Mouse (Mus musculus) forebrain, postnatal 0 days (tissue): ENCODE data around the gene Chst4. TPM values are rescaled to one million over a fixed set of nuclear protein-coding genes. Genes with fewer than 3 reads are reported as not detected.

Experiments used
- ATAC-seq: fragments of 200-750 bp; cut with Nextera tagmentation; 2 replicates; pipeline ENCODE4 v1.8.0; 2017; ENCODE audit warnings: mild to moderate bottlenecking, moderate library complexity
- DNase-seq: peaks from one replicate; pipeline ENCODE4 v3.0.0-alpha.2; 2015
- H3K27ac ChIP-seq: fragments of 300-500 bp; sonication (generic); 2 replicates; pipeline ENCODE4 v1.5.1; 2014; ENCODE audit warnings: low read depth, mild to moderate bottlenecking, antibody characterized with exemption, low read length, moderate library complexity, mixed read lengths
- H3K27me3 ChIP-seq: fragments of 300-500 bp; sonication (generic); 2 replicates; pipeline ENCODE4 v1.6.1; 2014; ENCODE audit warnings: mild to moderate bottlenecking, low read length, mixed read lengths; ENCODE audit not compliant: insufficient read depth
- H3K36me3 ChIP-seq: fragments of 300-500 bp; sonication (generic); 2 replicates; pipeline ENCODE4 v1.6.1; 2014; ENCODE audit warnings: mild to moderate bottlenecking, moderate library complexity; ENCODE audit not compliant: insufficient read depth
- H3K4me1 ChIP-seq: fragments of 300-500 bp; sonication (generic); 2 replicates; pipeline ENCODE4 v1.6.1; 2014; ENCODE audit warnings: antibody characterized with exemption; ENCODE audit not compliant: insufficient read depth
- H3K4me2 ChIP-seq: fragments of 300-500 bp; sonication (generic); 2 replicates; pipeline ENCODE4 v1.6.1; 2014; ENCODE audit warnings: low read depth, mild to moderate bottlenecking, moderate library complexity
- H3K4me3 ChIP-seq: fragments of 300-500 bp; sonication (generic); 2 replicates; pipeline ENCODE4 v1.5.1; 2014; ENCODE audit warnings: low read depth, low read length, mixed read lengths
- H3K9ac ChIP-seq: fragments of 300-500 bp; sonication (generic); 2 replicates; pipeline ENCODE4 v1.6.1; 2014; ENCODE audit warnings: mild to moderate bottlenecking
- H3K9me3 ChIP-seq: fragments of 300-500 bp; sonication (generic); 2 replicates; pipeline ENCODE4 v1.6.1; 2016; ENCODE audit warnings: low read length
- CTCF ChIP-seq: sonication (generic); IDR thresholded peaks from 2 replicates; pipeline ENCODE4 v1.5.1; 2016; ENCODE audit warnings: antibody characterized with exemption, control low read depth, low read depth
- WGBS: fragments of 180-500 bp; shearing (Covaris S2); extraction: QIAGEN DNeasy Blood & Tissue Kit; methylation state at CpG from one replicate; pipeline ENCODE4 v1.1.7; 2014; 5-methylcytosine and 5-hydroxymethylcytosine counted together
- polyA plus RNA-seq: library from polyadenylated mRNA; unstranded; fragments of >200 nt; fragmentation: Nextera tagmentation; extraction: Ambion mirVana; gene quantifications from 2 replicates; pipeline ENCODE4 v1.2.1, GENCODE M21; 2015
- total RNA-seq: library from RNA; depleted of rRNA; stranded (reverse); fragments of >200 nt; gene quantifications from 2 replicates; pipeline ENCODE4 v1.2.3, GENCODE M21; 2014

Chst4 gene
- total and polyA plus RNA-seq, 2 experiments from 2014 or later = not detected

DNA sequence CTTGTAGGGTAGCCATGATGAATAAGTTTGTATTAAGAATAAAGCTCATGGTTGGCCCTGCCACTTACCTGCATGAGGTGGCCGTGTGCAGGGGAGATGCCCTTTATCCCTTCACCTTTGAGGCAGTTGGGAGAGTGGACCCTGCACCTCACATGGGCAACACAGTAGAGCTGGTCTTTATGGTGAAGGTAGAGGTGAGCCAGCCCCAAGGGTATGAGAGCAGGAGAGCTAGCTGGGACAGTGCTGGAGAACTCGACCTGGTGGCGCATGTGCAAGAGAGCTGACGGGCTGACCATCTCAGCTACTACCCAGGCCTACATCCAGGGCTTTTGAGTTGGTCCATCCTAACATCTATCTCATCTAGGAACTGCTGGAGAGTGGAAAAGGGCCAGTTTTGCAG is 26.1 kb upstream of the Chst4 start:
- DNase-seq (no peak), ATAC-seq (no peak)
- no peak for TF ChIP-seq CTCF
- H3K4me2 ChIP-seq = no peak overlapping the region
- no peaks in the 10 kb centered on the region for H3K36me3 ChIP-seq
- H3K27ac ChIP-seq = no peak overlapping the region
- WGBS = 88% methylated on average over 4 of the region's 4 CpGs
- H3K27me3 ChIP-seq = no peaks in the 10 kb centered on the region
- no peaks in the 10 kb centered on the region for H3K4me1 ChIP-seq
- H3K9me3 ChIP-seq = 0 out of 2 replicates have a peak, but pooled peaks cover 4% of the 10 kb centered on the region
- no peak overlapping the region for H3K9ac ChIP-seq
- no peak overlapping the region for H3K4me3 ChIP-seq

GRCm38 (mm10) chr8:110064606-110065365 is 25.2 kb upstream of the Chst4 start:
- Histone ChIP-seq H3K4me1 (no peaks in the 10 kb centered on the region), H3K9me3 (0 out of 2 replicates have a peak, but pooled peaks cover 4% of the 10 kb centered on the region), H3K36me3 (no peaks in the 10 kb centered on the region), H3K4me3 (no peak overlapping the region), H3K27ac (no peak overlapping the region), H3K4me2 (no peak overlapping the region), H3K27me3 (no peaks in the 10 kb centered on the region), H3K9ac (no peak overlapping the region)
- ATAC-seq = no peak
- DNase-seq = peak; percentile 11
- WGBS = 85% methylated on average over 18 of the region's 18 CpGs
- TF ChIP-seq CTCF = no peak

DNA sequence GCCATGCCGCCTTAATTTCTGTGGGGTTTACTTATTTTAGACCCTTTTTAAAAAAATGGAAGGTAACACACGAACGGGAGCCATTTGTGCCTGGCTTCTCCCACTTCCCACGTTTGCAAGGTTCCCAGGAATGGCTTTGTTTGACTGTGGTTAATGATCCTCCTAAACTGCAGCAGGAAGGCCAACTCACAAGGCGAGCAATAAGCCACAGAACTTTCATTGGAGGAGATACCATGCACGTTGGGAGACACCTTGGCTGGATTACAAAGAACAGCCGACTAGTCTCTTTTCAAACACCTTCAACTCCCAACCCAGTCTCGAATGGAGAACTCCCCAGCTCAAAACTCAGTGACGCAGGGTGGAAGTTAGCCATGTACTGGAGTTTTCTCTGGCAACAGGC is 24.6 kb upstream of the Chst4 start:
- Histone ChIP-seq H3K36me3 (no peaks in the 10 kb centered on the region), H3K4me1 (no peaks in the 10 kb centered on the region), H3K27me3 (no peaks in the 10 kb centered on the region), H3K9me3 (0 out of 2 replicates have a peak, but pooled peaks cover 4% of the 10 kb centered on the region), H3K27ac (no peak overlapping the region), H3K9ac (no peak overlapping the region), H3K4me2 (no peak overlapping the region), H3K4me3 (no peak overlapping the region)
- 80% methylated on average over 9 of the region's 9 CpGs for WGBS
- ATAC-seq = no peak
- TF ChIP-seq CTCF = no peak
- DNase-seq = no peak

DNA sequence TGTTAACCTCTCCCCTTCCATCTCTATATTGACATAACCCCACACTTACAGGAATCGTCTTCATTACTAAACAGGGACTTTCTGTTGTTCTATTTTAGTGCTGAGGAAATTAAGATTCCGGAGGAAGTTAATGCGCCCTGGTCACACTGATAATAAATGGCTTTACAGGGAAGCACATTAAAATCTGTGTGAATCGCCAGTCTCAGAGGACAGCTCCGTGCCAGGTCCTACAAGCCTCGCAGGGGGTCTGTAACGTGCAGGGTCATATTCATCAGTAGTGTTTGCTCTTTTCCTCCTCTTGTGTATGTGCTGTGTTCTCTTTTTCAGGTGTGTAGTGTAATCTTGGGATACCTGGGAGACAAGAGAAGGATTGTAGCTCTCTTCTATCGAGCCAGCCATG is 18.7 kb upstream of the Chst4 start:
- Histone ChIP-seq H3K4me2 (no peak overlapping the region), H3K4me3 (no peak overlapping the region), H3K36me3 (no peaks in the 10 kb centered on the region), H3K4me1 (no peaks in the 10 kb centered on the region), H3K27me3 (no peaks in the 10 kb centered on the region), H3K27ac (no peak overlapping the region), H3K9ac (no peak overlapping the region), H3K9me3 (0 out of 2 replicates have a peak, but pooled peaks cover 4% of the 10 kb centered on the region)
- whole genome bisulfite sequencing = 69% methylated on average over 8 of the region's 8 CpGs
- DNase-seq (no peak), ATAC-seq (no peak)
- TF ChIP-seq CTCF = no peak

DNA sequence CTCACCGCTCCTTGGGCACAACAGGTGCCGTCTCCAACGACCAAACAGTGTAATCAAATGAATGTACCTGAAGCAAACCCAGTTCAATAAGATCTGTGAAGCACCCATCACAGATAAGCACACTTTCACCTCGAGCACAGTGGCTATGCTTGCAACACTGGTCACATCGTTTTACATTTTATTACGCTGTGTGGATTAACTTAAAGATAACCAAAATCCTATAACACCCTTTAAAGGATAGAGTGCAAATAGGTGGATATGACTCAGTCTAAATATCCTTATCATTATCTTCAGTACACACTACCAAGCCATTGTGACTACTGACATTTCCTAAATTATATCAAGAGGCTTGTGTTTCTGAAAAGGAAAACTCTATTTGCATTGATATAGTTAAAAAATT is 11.7 kb upstream of the Chst4 start:
- WGBS = 76% methylated on average over 6 of the region's 6 CpGs
- H3K9ac ChIP-seq = no peak overlapping the region

DNA sequence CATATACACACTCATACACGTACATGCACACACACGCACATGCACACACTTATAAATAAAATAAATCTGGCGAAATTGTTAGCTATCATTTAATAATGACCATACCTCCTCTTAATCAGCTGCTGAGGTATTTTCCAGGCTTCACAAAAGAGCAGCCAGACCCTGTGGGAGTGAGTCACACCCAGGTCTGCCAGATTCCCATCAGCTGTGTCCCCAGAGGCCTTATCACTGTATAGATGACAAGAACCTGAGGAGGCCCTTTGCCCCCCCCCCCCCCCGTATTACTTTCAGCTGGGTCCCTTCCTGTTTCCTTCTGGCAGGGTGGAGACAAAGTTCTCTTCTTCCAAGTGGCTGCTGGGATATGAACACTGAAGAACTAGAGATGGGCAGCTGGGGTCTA is 969 bp upstream of the Chst4 start:
- Histone ChIP-seq H3K27me3 (no peaks in the 10 kb centered on the region), H3K9ac (no peak overlapping the region), H3K4me2 (no peak overlapping the region), H3K4me1 (no peaks in the 10 kb centered on the region), H3K27ac (no peak overlapping the region), H3K4me3 (no peak overlapping the region), H3K9me3 (no peaks in the 10 kb centered on the region), H3K36me3 (no peaks in the 10 kb centered on the region)
- no peak for ATAC-seq
- no peak for DNase-seq
- WGBS = 83% methylated on average over 4 of the region's 4 CpGs
- no peak for TF ChIP-seq CTCF

More for the DNA sequence above, 11.7 kb upstream of the Chst4 start:
- H3K4me3 ChIP-seq = no peak overlapping the region
- no peaks in the 10 kb centered on the region for H3K27me3 ChIP-seq
- no peak overlapping the region for H3K4me2 ChIP-seq
- TF ChIP-seq CTCF = no peak
- ATAC-seq = no peak
- H3K27ac ChIP-seq = no peak overlapping the region
- H3K4me1 ChIP-seq = no peaks in the 10 kb centered on the region
- no peaks in the 10 kb centered on the region for H3K9me3 ChIP-seq
- DNase-seq = no peak
- no peaks in the 10 kb centered on the region for H3K36me3 ChIP-seq

GRCm38 (mm10) chr8:110039216-110039615 is 324 bp downstream of the Chst4 start:
- WGBS = 52% methylated on average over 7 of the region's 7 CpGs
- Histone ChIP-seq H3K27me3 (no peaks in the 10 kb centered on the region), H3K4me1 (no peaks in the 10 kb centered on the region), H3K36me3 (no peaks in the 10 kb centered on the region), H3K9me3 (no peaks in the 10 kb centered on the region), H3K4me3 (no peak overlapping the region), H3K9ac (no peak overlapping the region), H3K4me2 (no peak overlapping the region), H3K27ac (no peak overlapping the region)
- no peak for ATAC-seq
- DNase-seq = no peak
- TF ChIP-seq CTCF = no peak
